Mouse (Mus musculus) left cerebral cortex, postnatal 36 days (tissue): ENCODE data around the gene Cpeb2. TPM values are rescaled to one million over a fixed set of nuclear protein-coding genes. Genes with fewer than 3 reads are reported as not detected.

ENCODE experiments used
- DNase-seq, 2 experiments: peaks; one replicate each; pipeline ENCODE4 v3.0.0; 2021 to 2022; ENCODE audit warnings: low spot score in 2 of 2, mixed read lengths in 1 of 2
- intact Hi-C: fragments of 180-260 bp; cut with DNase I; formaldehyde crosslinking; loops from one replicate; pipeline ENCODE4 v1.15.1; 2025
- total RNA-seq, 2 experiments: library from RNA; stranded (reverse); gene quantifications; 2 replicates each; pipeline ENCODE4 v1.2.3; 2021

Gene Cpeb2
- 10 to 100 TPM; 55.2 to 58.8 TPM for total RNA-seq

DNA sequence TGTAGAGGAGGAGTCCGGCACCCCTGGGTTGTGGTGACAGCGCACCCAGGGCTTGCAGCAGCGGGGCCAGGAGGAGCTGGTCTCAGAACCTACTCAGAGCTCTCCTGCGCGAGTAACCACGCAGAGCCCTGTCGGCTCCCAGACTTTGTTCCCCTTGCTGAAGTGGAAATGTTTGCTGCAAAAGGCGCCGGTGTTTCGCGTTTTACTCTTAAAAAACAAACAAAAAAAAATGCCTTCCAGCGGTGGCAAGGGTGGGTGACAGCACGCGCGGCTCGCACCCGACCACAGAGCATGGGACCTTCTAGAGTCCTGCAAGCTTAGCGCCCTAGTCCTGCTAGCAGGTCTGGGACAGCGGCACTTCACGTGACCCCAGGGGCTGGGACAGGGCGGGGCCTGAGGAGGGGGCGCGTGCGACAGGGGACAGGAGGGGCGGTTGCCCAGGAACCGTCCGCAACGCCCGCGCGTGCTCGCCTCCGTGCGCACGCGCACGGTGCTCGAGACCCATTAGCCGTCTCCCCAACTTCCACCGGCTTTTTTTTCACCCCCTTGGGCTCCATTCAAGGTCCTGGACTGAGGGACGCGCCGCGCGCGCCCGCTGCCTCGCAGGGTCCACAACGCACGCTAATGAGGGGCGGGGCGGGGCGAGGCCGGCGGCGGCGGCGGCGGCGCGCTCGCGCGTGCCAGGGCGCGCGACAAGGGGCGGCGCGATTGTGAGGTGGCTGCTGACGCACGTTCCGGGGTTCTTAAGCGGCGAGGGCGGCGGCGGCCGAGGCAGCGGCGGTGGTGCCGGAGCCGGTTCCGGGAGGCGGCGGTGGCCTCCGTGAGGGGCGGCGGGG is at the start of gene Cpeb2:
Gene Cpeb2 (plus strand): TSS at position 691 of the 836 bp plus-strand sequence.
- peak; percentile 94 to 96 for DNase-seq
- intact Hi-C loops, result loop anchor here (10.0 kb wide), 3 partner anchors 818 to 1348 kb away; no protein-coding TSS in a partner anchor

DNA sequence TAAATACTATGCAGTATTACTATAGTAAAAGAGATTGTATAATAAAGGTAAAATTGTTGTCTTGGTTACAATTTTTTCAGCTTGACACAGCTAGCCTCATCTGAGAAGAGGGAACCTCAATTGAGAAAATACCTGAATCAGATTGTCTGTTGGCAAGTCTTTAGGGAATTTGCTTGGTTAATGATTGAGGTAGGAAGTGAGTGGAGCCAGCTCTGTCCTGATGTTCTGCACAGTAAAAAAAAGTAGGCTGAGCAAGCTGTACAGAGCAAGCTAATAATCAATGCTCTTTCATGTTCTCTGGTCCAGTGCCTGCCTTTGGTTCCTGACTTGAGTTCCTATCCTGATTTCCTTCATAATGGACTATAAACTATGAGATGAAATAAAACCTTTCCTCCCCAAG is 49.4 kb upstream of the Cpeb2 start:
- no peak for DNase-seq
- intact Hi-C loops, result no loop called here

DNA sequence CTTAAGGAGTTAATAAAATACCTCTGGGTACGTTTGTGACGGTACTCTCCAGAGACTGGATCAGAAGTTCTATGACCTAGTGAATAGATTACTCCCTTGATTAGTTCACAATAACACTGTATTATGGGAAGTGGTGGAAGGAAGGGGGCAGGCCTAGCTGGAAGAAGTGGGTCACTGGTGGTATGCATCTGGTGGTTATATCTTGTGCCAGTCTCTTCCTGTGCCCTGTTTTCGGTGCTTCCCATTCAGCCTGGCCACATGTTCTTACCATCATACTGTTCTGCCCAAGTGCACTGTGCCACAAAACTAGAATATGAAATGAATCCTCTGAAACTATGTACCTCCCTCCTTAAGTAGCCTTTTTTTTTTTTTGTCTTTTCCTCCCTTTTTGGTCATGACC is 48.1 kb upstream of the Cpeb2 start:
- intact Hi-C loops, result no loop called here
- DNase-seq, result no peak

DNA sequence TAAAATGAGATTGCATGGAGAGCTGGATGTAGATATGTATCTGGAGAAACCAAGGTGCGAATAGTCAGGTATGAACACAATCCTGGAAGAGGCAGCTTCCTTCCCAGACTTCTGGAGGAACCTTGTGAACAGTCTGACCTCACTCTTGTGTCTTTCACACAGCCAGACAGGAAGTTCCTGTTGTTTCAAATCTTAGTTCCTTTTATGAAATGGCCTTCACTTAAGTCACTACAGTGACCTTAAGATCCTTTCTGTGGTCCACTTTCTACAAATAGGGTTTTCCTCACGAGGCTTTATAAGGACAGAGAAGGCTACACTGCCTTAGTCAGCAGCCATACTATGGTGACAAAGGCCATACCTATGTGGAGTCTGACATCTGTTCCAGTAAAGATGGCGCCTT is 47.5 kb upstream of the Cpeb2 start:
- intact Hi-C loops, result no loop called here
- no peak for DNase-seq

DNA sequence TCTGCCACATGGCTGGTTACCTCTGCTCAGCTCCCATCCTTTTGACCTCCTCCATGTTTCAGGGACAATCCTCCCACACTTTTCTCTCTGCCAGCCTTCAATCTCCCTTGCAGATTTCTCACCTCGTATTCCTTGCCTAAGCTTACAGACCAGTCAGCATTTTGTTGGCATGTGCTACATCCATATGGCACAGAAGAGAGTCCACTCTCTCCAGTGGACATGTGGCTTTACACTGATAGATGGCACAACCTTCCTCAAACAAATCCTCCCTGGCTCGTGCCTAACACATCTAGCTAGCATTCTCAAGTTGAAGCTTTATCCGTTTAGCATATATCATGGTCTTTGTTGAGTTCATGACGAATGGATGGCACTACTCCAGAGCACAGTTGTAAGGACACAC is 32.3 kb upstream of the Cpeb2 start:
- intact Hi-C loops, result no loop called here

DNA sequence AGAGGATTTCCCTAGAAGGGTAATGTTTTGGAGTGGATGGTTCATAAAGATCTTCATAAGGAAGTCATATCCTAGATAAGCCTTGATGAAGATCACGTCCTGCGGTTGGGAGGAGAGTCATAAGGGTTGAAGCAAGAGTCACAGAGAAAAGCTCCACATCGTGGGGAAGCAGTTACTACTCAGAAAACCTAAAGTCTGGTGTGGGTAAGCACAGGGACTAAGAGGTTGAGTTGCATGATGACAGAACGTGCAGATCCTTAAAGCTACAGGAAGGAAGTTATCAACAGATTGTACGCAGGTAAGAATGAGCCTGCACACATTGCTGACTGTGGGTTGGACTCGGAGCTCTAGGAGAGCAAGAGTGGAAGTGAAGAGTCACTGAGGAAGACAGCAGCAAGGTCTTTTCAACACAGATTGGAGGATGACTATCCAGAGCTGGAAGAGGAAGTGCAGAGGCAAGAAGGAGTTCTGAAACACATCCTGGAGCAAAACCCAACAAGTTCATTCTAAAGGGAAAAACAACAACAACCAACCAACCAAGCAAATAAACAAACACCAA is 26.4 kb upstream of the Cpeb2 start:
- DNase-seq, result no peak
- intact Hi-C loops, result no loop called here

More for the DNA sequence above, 32.3 kb upstream of the Cpeb2 start:
- no peak for DNase-seq

DNA sequence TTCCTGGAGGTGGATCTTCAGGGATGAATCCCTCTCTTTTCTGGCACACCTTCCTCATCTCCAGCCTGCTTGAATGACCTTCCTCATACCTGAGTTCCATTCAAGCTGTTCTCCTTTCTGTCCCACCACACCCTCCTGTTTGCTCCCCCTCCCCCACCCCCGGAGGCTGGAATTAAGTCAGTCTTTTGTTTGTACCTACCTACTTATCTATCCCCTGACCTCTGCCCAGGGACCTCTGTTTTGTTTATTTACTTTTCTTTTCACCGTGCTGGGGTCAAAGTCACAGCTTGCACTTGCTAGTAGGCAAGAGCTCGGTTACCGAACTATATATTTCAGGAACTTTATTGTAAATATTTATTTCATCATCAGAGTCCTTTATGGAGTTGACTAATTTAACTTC is 15.5 kb upstream of the Cpeb2 start:
- intact Hi-C loops, result no loop called here
- DNase-seq, result no peak

DNA sequence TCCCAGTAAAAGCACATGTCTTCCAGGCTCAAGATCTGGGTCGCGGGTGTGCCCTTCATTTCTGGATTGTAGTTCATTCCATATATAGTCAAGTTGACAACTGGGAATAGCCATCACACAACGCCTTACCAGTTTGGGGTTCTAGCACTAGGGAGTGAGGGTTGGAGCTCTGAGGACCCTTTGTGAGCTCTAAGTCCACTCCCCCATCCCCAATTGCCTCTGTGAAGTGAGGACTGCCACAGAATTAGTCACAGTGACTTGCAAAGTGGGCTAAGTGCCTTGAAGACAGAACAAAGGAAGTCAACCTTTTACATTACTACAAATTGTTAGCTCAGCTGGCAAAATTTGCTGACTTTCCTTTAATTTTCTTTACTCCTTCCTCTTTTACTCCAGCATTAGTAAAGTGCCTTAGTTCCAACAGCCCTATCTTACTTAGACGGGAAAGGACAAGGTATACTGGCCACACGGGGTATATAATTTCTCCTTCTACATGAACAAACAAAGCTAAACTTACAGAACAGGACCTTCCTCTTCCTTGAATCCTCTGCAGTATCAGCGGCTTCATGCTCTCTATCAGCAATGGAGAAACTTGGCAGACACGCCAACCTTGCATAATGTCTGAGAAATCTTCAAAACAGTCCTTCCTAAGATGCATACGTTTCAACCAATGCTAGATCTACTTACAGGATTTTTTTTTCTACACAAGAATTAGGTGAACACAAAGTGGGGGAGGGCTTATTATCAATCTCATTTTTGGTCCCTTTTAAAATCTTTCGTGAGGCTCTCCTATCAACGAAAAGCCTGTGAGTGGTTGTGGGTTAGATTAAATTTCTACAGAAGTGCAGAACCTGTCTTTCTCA is 14.8 kb upstream of the Cpeb2 start:
- intact Hi-C loops, result no loop called here
- no peak for DNase-seq

DNA sequence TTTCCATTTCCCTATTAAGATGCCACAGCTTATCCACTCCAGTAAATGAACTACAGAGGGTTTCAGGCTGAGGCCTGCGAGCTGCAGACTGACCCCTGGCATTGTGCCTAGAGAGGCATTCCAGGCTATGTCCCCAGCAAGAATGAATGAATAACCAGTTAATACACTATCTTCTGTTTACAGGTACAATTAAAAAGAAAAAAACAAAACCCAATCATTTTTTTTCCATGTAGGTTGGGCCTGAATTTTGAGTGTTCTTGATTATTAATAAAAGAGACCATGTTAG is 14.2 kb upstream of the Cpeb2 start:
- intact Hi-C loops, result no loop called here
- DNase-seq, result no peak

DNA sequence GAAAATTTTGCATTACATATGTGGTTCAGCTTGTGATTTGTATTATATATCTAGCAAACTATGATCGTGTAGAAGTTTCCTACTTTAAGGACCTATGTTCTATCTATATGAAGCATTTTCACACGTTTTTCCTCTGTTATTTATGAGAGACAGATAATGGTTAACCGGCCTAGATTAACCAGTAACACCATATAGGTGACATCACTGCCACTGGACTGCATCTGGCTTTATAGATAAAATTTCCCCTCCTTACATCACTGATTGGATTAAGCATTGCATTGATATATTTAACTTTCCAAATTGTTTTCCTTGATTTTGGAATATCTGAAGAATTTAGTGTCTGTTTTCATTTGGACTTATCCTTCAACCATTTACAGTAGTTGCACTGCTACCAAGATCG is 9.6 kb upstream of the Cpeb2 start:
- DNase-seq, result no peak

DNA sequence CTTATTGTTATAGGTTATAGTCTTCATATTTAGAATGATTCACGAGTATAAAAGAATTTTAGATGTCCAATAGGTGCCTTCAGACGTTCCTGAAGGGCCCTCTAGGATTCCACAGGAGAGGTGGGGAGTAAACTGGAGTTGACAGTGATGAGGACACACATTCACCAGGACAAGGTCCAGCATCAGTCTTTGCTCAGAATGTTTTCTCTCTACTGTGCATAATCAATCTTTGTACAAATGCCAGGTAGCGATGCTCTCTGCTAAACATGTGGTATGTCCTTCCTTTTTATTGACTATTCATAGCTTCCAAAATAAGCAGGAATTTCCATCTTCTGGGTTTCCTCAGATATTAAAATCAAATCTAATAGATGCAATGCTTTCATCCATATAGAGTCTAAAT is 8.7 kb upstream of the Cpeb2 start:
- intact Hi-C loops, result no loop called here
- DNase-seq, result no peak

More for the DNA sequence above, 9.6 kb upstream of the Cpeb2 start:
- intact Hi-C loops, result no loop called here

DNA sequence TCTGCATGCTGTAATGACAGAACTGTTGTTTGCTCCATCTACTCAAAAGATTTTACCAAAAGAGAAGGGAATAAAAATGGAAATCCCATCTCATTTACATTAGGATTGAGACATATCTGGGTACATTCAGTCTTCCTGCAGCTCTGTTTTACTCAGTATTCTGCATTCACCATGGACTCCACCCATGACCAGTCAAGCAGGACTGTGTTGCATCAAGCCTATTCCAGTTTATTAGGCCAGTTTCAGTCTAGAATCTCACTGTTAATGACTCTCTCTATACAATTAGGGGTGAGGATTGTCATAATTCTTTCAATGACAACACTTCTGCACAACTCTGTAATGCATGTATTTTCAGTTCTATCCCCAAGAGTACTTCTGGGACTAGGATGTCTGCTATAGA is 6.8 kb upstream of the Cpeb2 start:
- DNase-seq, result no peak
- intact Hi-C loops, result no loop called here

DNA sequence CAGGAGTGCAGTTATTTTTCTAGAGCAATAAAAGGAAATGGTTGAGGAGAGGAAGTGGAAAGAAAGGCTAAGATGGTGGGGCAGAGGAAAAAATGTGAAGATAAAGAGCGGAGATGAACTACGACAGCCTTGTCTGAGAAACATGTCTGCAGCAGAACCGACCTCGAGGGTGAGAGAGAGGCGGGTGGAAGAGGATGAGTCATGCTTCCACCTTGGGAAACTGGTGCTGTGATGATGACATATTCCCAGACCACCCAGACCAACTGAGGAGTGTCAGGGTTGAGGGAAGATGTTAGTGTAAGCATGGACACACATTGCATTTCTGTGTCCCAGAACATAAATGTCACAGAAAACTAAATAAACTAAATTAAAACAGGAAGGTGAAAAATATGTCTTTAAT is 5.4 kb upstream of the Cpeb2 start:
- no peak for DNase-seq
- intact Hi-C loops, result no loop called here

DNA sequence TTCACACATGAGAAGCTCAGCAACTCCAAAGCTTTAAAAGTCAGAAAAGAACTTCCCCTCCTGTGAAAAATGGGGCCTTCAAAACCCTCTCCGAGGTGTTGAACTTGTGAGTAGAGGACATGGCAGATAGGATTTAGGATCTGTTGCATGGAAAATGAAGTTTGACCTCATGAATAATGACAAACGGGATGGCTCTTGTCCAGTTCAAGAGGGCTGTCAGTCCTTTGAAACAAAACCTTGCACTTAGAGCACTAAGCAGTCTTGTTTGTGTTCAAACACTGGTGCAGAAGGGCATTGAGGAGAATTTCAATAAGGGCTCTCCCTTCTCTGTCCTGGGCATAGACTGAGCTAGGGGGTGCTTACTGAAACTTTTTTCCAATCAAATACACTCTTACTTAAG is 1.9 kb upstream of the Cpeb2 start:
- intact Hi-C loops, result loop anchor here (10.0 kb wide), 3 partner anchors 816 to 1346 kb away; no protein-coding TSS in a partner anchor
- DNase-seq, result no peak

DNA sequence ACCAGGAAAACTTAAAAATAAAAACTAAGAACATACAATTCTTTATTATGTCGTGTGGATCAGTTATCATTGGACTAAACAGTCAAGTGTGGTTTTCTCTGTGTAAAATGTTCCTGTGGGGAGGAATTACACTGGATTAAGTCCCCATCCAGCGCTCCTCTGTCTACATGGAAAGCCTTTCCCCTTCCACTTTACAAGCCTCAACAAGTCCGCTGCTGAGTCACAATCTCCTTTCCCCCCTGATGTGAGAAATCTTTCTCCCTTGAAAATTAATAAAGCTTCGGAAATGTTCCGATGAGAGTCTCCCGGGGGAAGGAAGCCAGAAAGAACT is 856 bp upstream of the Cpeb2 start:
- intact Hi-C loops, result loop anchor here (10.0 kb wide), 3 partner anchors 817 to 1347 kb away; no protein-coding TSS in a partner anchor
- DNase-seq, result no peak

DNA sequence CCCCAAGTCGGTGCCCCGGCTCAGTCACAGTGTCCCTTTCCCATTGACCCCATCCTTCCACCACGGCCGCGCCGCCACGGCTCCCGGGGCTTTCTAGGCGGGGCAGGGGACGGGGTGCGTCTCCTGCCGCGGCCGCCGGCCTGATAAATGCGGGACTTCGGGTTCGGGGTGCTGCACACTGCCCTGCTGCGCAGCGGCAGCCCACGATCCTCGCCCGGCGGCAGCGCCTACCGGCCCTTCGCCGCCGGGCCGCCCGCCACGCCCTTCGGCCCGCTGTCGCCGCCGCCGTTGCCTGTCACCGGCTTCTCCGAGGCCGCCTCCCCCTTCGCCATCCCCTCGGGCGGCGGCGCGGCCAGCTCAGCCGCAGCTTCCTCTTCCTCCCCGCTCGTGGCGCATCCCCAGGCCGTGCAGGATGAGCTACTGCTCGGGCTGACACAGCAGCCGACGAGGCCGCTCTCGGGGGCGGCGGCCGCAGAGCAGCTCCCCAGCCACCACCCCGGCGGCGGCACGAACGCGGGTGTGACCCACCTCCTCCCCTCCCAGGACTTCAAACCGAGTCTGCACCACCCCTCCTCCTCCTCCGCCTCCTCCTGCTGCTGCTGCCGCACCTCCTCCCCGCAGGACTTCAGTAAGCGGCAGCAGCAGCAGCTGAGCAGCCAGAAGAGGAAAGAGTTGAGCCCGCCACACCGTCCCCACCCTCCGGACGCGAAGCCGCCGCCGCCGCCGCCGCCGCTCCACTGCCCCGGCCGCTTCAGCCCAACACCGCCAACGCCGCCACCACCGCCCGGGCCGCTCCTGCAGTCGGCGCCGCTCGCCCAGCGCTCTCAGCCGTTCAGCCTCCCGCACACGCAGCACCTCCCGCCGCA is 579 bp downstream of the Cpeb2 start:
- intact Hi-C loops, result loop anchor here (10.0 kb wide), 3 partner anchors 819 to 1349 kb away; no protein-coding TSS in a partner anchor
- DNase-seq, result peak; percentile 84 to 89

DNA sequence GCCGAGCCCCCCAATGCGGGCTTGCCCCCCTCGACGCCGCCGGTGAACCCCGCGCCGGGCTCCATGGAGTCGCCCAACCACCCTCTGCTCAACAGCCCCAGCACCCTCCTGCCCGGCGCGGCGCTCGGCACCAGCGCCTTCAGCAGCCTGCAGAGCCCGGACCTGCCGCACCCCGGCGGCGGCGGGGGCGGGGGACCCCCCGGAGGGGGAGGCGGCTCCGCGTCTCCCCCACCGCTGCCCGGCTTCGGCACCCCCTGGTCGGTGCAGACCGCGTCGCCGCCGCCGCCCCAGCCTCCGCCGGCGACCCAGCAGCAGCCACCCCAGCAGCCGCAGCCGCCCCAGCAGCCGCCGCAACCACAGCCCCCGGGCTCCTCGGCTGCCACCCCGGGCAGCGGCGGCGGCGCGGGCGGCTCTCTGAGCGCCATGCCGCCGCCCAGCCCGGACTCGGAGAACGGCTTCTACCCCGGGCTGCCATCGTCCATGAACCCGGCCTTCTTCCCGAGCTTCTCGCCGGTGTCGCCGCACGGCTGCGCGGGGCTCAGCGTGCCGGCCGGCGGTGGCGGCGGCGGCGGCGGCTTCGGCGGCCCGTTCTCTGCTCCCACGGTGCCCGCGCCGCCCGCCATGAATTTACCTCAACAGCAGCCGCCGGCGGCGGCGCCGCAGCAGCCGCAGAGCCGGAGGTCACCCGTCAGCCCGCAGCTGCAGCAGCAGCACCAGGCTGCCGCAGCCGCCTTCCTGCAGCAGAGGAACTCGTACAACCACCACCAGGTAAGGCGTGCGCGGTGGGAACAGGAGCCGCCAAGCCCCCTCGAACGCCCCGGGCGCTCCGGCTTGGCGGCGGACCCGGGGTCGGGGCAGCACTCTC is 1.6 kb downstream of the Cpeb2 start:
- intact Hi-C loops, result loop anchor here (10.0 kb wide), 3 partner anchors 820 to 1350 kb away; no protein-coding TSS in a partner anchor
- DNase-seq, result peak; percentile 42 to 65

DNA sequence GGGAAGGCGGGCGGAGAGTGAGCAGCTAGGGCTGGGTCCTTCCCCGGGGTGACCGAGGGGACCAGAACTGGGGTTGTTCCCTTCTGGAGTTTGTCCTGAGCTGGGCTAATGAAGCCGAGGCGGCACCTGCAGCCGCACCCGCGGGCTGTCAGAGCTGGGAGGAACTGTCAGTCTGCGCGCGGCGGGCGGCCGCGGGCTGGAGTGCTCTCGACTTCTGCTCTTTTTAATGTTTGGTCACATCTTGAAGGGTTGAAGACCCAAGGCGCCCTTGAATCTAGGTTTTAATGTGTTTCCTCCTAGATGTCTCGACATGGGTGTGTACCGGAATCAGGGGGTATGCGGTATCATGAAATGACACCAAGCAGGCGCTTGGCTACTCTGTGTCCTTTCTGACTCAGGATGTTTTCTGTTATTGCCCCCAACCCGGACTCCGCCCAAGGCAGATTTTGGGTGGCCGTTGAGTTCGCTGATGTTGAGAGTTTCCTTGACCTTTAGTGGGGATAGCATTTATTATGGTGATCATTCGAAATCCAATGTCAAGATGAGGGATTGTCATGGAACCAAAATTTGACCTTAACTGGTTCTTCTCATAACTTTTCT is 2.3 kb downstream of the Cpeb2 start:
- DNase-seq, result peak; percentile 49 to 55
- intact Hi-C loops, result loop anchor here (10.0 kb wide), 3 partner anchors 820 to 1350 kb away; no protein-coding TSS in a partner anchor
